ENCODE assay signal across 8 mouse cellular contexts in genomic region chr8:11549706-11550105, GRCm38 (mm10). TPM values are rescaled to one million over a fixed set of nuclear protein-coding genes. Genes with fewer than 3 reads are reported as not detected.
DNase-seq lines count a peak whose midpoint lies in the region; ATAC-seq and TF ChIP-seq lines count a peak whose summit lies in the region.

No protein-coding gene starts in this region.

- DNase-seq in left cerebral cortex, adult 2 months (ENCODE audit: extremely low spot score in 1 of 2, low spot score in 2 of 2), result no peak
- no peak for DNase-seq in left cerebral cortex, adult 8-10 months (ENCODE audit: low spot score in 2 of 2)
- DNase-seq in adrenal gland, postnatal 25 days, result peak; percentile 48
- DNase-seq in hindbrain, embryonic 11.5 days (ENCODE audit: low spot score), result peak; percentile 65
- DNase-seq in midbrain, embryonic 14.5 days, result peak; percentile 66
- peak; percentile 46 for DNase-seq in thymus, adult 2 months

- peaks cover 5% of the 10 kb centered on the region for H3K4me1 ChIP-seq in hindbrain, embryonic 11.5 days (replicated peaks; ENCODE audit: control insufficient read depth, insufficient read depth, low read length)
- peaks cover 19% of the 10 kb centered on the region for H3K4me1 ChIP-seq in limb, embryonic 15.5 days
- peaks cover 18% of the 10 kb centered on the region; the same call in 1 of the 2 replicates for H3K4me1 ChIP-seq in midbrain, embryonic 14.5 days (ENCODE audit: control insufficient read depth, insufficient read depth, low read length)
- H3K4me1 ChIP-seq in thymus, adult 2 months (replicated peaks; ENCODE audit: control insufficient read depth, insufficient read depth, low read length), result peaks cover 6% of the 10 kb centered on the region; the same call in 1 of the 2 replicates

- TF ChIP-seq POLR2A in thymus, adult 2 months (IDR thresholded peaks at IDR 0.05; ENCODE audit: control insufficient read depth, extremely low read depth, insufficient read depth, low read length, poor library complexity), result no peak

- H3K27ac ChIP-seq in left cerebral cortex, adult 2 months, result no peak overlapping the region
- H3K27ac ChIP-seq in hindbrain, embryonic 11.5 days (ENCODE audit: low read depth, low read length), result no peak overlapping the region
- peak overlapping the region; percentile 93 for H3K27ac ChIP-seq in limb, embryonic 15.5 days
- peak overlapping the region; percentile 89; the same call in 1 of the 2 replicates for H3K27ac ChIP-seq in midbrain, embryonic 14.5 days (replicated peaks; ENCODE audit: low read depth, low read length)
- no peak overlapping the region; the same call in 1 of the 2 replicates for H3K27ac ChIP-seq in thymus, adult 2 months (ENCODE audit: control insufficient read depth, insufficient read depth, low read length)

- H3K4me3 ChIP-seq in left cerebral cortex, adult 2 months, result peak overlapping the region; percentile 72
- H3K4me3 ChIP-seq in hindbrain, embryonic 11.5 days (ENCODE audit: low read depth, low read length), result peak overlapping the region; percentile 77; the same call in 1 of the 2 replicates
- H3K4me3 ChIP-seq in limb, embryonic 15.5 days, result peak overlapping the region; percentile 70
- H3K4me3 ChIP-seq in midbrain, embryonic 14.5 days (replicated peaks; ENCODE audit: low read depth, low read length), result peak overlapping the region; percentile 73
- no peak overlapping the region for H3K4me3 ChIP-seq in thymus, adult 2 months (ENCODE audit: control insufficient read depth, insufficient read depth, low read length)

- peak overlapping the region; percentile 83 for H3K4me2 ChIP-seq in hindbrain, embryonic 11.5 days (replicated peaks; ENCODE audit: low read depth, low read length)
- peak overlapping the region; percentile 67 for H3K4me2 ChIP-seq in limb, embryonic 15.5 days
- H3K4me2 ChIP-seq in midbrain, embryonic 14.5 days (ENCODE audit: low read length), result peak overlapping the region; percentile 79

- TF ChIP-seq CTCF in left cerebral cortex, adult 2 months (IDR thresholded peaks at IDR 0.05), result peak; percentile 59
- no peak for TF ChIP-seq CTCF in thymus, adult 2 months (IDR thresholded peaks at IDR 0.05; ENCODE audit: borderline replicate concordance, control insufficient read depth, extremely low read depth, insufficient read depth, low read length, poor library complexity)

- intact Hi-C loops in left cerebral cortex, adult 2 months (cut with DNase I), result loop anchor here (10.0 kb wide), 1 partner anchor 1575 kb away; the partner anchor contains the start of genes Abhd13 and Lig4

- no peaks in the 10 kb centered on the region for H3K36me3 ChIP-seq in hindbrain, embryonic 11.5 days (ENCODE audit: control insufficient read depth, insufficient read depth, low read length)
- peaks cover 33% of the 10 kb centered on the region for H3K36me3 ChIP-seq in limb, embryonic 15.5 days
- 0 out of 2 replicates have a peak, but pooled peaks cover 5% of the 10 kb centered on the region for H3K36me3 ChIP-seq in midbrain, embryonic 14.5 days (ENCODE audit: control insufficient read depth, insufficient read depth, low read length)
- H3K36me3 ChIP-seq in thymus, adult 2 months (ENCODE audit: control insufficient read depth, insufficient read depth, low read length), result no peaks in the 10 kb centered on the region

- H3K9ac ChIP-seq in hindbrain, embryonic 11.5 days (ENCODE audit: low read depth, low read length), result no peak overlapping the region
- 0 out of 2 replicates have a peak overlapping the region, but pooled peaks have one; percentile 69 for H3K9ac ChIP-seq in limb, embryonic 15.5 days
- H3K9ac ChIP-seq in midbrain, embryonic 14.5 days (replicated peaks; ENCODE audit: low read length), result peak overlapping the region; percentile 90

- peak; percentile 66 for ATAC-seq in erythroblast, adult 5-6 weeks (replicated peaks; ENCODE audit: low FRiP score, poor library complexity, severe bottlenecking)
- no peak for ATAC-seq in hindbrain, embryonic 11.5 days (ENCODE audit: low FRiP score)
- no peak for ATAC-seq in limb, embryonic 15.5 days (ENCODE audit: insufficient number of reproducible peaks, low FRiP score, low TSS enrichment, low read depth)
- ATAC-seq in midbrain, embryonic 14.5 days (ENCODE audit: low FRiP score, low TSS enrichment), result no peak

- WGBS in hindbrain, embryonic 11.5 days, result 25% methylated on average over 7 of the region's 7 CpGs
- WGBS in limb, embryonic 15.5 days, result 20% methylated on average over 7 of the region's 7 CpGs
- WGBS in midbrain, embryonic 14.5 days, result 21% methylated on average over 7 of the region's 7 CpGs
- 24% methylated on average over 7 of the region's 7 CpGs for WGBS in thymus, adult 2 months

- no peaks in the 10 kb centered on the region for H3K27me3 ChIP-seq in hindbrain, embryonic 11.5 days (ENCODE audit: control insufficient read depth, insufficient read depth, low read length)
- H3K27me3 ChIP-seq in limb, embryonic 15.5 days, result no peaks in the 10 kb centered on the region
- no peaks in the 10 kb centered on the region for H3K27me3 ChIP-seq in midbrain, embryonic 14.5 days (ENCODE audit: control insufficient read depth, insufficient read depth, low read length)
- H3K27me3 ChIP-seq in thymus, adult 2 months (ENCODE audit: control insufficient read depth, insufficient read depth, low read length), result no peaks in the 10 kb centered on the region

- H3K9me3 ChIP-seq in hindbrain, embryonic 11.5 days (ENCODE audit: control insufficient read depth, low read length), result no peaks in the 10 kb centered on the region
- H3K9me3 ChIP-seq in limb, embryonic 15.5 days, result no peaks in the 10 kb centered on the region
- H3K9me3 ChIP-seq in midbrain, embryonic 14.5 days (ENCODE audit: control insufficient read depth, low read length), result no peaks in the 10 kb centered on the region

RNA-seq across cellular contexts. Expression of gene Cars2, which starts 0.9 kb away (rescaled TPM):
- 10 to 100 TPM; 20.5 to 22.4 TPM for total RNA-seq in left cerebral cortex, adult 2 months (2021)
- total RNA-seq in left cerebral cortex, adult 8-10 months (2022), result 10 to 100 TPM; 15.8 to 21.2 (median 18.4) TPM
- 35.5 and 44.8 TPM in 2 replicates for total RNA-seq in adrenal gland, postnatal 25 days (2021)
- 7.1 and 8.6 TPM in 2 replicates for total RNA-seq in erythroblast, adult 5-6 weeks (2015; ENCODE audit: low replicate concordance)
- total RNA-seq in erythroblast, adult 5-6 weeks (2017; ENCODE audit: low replicate concordance), result 3.4 and 16.0 TPM in 2 replicates
- 17.5 and 19.5 TPM in 2 replicates for polyA plus RNA-seq in hindbrain, embryonic 11.5 days (2014; fragmentation: Nextera tagmentation; extraction: Ambion mirVana)
- 25.9 and 29.7 TPM in 2 replicates for polyA plus RNA-seq in limb, embryonic 15.5 days (2015; fragmentation: Nextera tagmentation; extraction: Ambion mirVana)
- polyA plus RNA-seq in midbrain, embryonic 14.5 days (2014; fragmentation: Nextera tagmentation; extraction: Ambion mirVana), result 22.8 and 25.5 TPM in 2 replicates
- polyA plus RNA-seq in thymus, adult 2 months (2012; rRNA removed), result 84.8 and 90.5 TPM in 2 replicates

RNA-seq across cellular contexts. Expression of gene Ing1, which starts 5.7 kb away (rescaled TPM):
- 10 to 100 TPM; 51.5 to 66.0 TPM for total RNA-seq in left cerebral cortex, adult 2 months (2021)
- 10 to 100 TPM; 45.0 to 51.2 (median 48.0) TPM for total RNA-seq in left cerebral cortex, adult 8-10 months (2022)
- 37.9 and 47.1 TPM in 2 replicates for total RNA-seq in adrenal gland, postnatal 25 days (2021)
- 16.3 and 16.5 TPM in 2 replicates for total RNA-seq in erythroblast, adult 5-6 weeks (2015; ENCODE audit: low replicate concordance)
- 19.3 and 25.9 TPM in 2 replicates for total RNA-seq in erythroblast, adult 5-6 weeks (2017; ENCODE audit: low replicate concordance)
- polyA plus RNA-seq in hindbrain, embryonic 11.5 days (2014; fragmentation: Nextera tagmentation; extraction: Ambion mirVana), result 41.6 and 45.7 TPM in 2 replicates
- polyA plus RNA-seq in limb, embryonic 15.5 days (2015; fragmentation: Nextera tagmentation; extraction: Ambion mirVana), result 38.0 and 39.9 TPM in 2 replicates
- 44.2 and 44.7 TPM in 2 replicates for polyA plus RNA-seq in midbrain, embryonic 14.5 days (2014; fragmentation: Nextera tagmentation; extraction: Ambion mirVana)
- 46.3 and 47.2 TPM in 2 replicates for polyA plus RNA-seq in thymus, adult 2 months (2012; rRNA removed)

RNA-seq across cellular contexts. Expression of gene Naxd, which starts 52.4 kb away (rescaled TPM):
- 10 to 100 TPM; 52.8 to 54.6 TPM for total RNA-seq in left cerebral cortex, adult 2 months (2021)
- total RNA-seq in left cerebral cortex, adult 8-10 months (2022), result 10 to 100 TPM; 48.7 to 62.5 (median 56.0) TPM
- total RNA-seq in adrenal gland, postnatal 25 days (2021), result 75.0 and 77.5 TPM in 2 replicates
- total RNA-seq in erythroblast, adult 5-6 weeks (2015; ENCODE audit: low replicate concordance), result 11.0 and 14.8 TPM in 2 replicates
- total RNA-seq in erythroblast, adult 5-6 weeks (2017; ENCODE audit: low replicate concordance), result 11.7 and 13.9 TPM in 2 replicates
- 105 and 108 TPM in 2 replicates for polyA plus RNA-seq in hindbrain, embryonic 11.5 days (2014; fragmentation: Nextera tagmentation; extraction: Ambion mirVana)
- polyA plus RNA-seq in limb, embryonic 15.5 days (2015; fragmentation: Nextera tagmentation; extraction: Ambion mirVana), result 117 and 124 TPM in 2 replicates
- 130 and 150 TPM in 2 replicates for polyA plus RNA-seq in midbrain, embryonic 14.5 days (2014; fragmentation: Nextera tagmentation; extraction: Ambion mirVana)
- 162 and 168 TPM in 2 replicates for polyA plus RNA-seq in thymus, adult 2 months (2012; rRNA removed)

Comparison
In these comparisons a context has a peak if more than half of its experiments do, and no peak if none do; other contexts are left out.
1. DNase-seq: peak in adrenal gland, postnatal 25 days (single experiment), hindbrain, embryonic 11.5 days (single experiment), midbrain, embryonic 14.5 days (single experiment) and thymus, adult 2 months (single experiment); none in left cerebral cortex, adult 2 months (0 of 2) and left cerebral cortex, adult 8-10 months (0 of 2).
2. H3K27ac ChIP-seq: peak in limb, embryonic 15.5 days (single experiment) and midbrain, embryonic 14.5 days (single experiment); none in left cerebral cortex, adult 2 months (single experiment), hindbrain, embryonic 11.5 days (single experiment) and thymus, adult 2 months (single experiment).
3. Peak in every context shown above with its lines, with median percentiles within 50 percentile points of each other: H3K4me2 ChIP-seq.